Mouse (Mus musculus) kidney, postnatal 10 days (tissue): ENCODE results near the gene Oas2.

Experiments
- DNase-seq: peaks from one replicate; pipeline ENCODE4 v3.0.0; 2021; ENCODE audit warnings: mixed read lengths

The Oas2 gene

GRCm38 (mm10) chr5:120693931-120694694 is 55.5 kb downstream of the Oas2 start:
- no peak for DNase-seq

- no peak for DNase-seq
These were observed 57.6 kb downstream of the Oas2 start for GRCm38 (mm10) chr5:120692034-120692433.

GRCm38 (mm10) chr5:120690417-120690816 is 59.2 kb downstream of the Oas2 start:
- DNase-seq, result no peak

- no peak for DNase-seq
These were observed 61.2 kb downstream of the Oas2 start for GRCm38 (mm10) chr5:120688434-120688833.

- no peak for DNase-seq
These were observed 61.8 kb downstream of the Oas2 start for GRCm38 (mm10) chr5:120687897-120688296.

GRCm38 (mm10) chr5:120687484-120687851 is 62.2 kb downstream of the Oas2 start:
- no peak for DNase-seq

- DNase-seq, result no peak
These were observed 62.7 kb downstream of the Oas2 start for GRCm38 (mm10) chr5:120686749-120687483.

- no peak for DNase-seq
These were observed 64.0 kb downstream of the Oas2 start for GRCm38 (mm10) chr5:120685678-120686077.

- no peak for DNase-seq
These were observed 66.5 kb downstream of the Oas2 start for GRCm38 (mm10) chr5:120682982-120683771.

- no peak for DNase-seq
These were observed 68.7 kb downstream of the Oas2 start for GRCm38 (mm10) chr5:120680918-120681317.
